Mouse (Mus musculus) layer of hippocampus, postnatal 36 days (tissue): ENCODE measurements around the gene Secisbp2l. TPM values are rescaled to one million over a fixed set of nuclear protein-coding genes. Genes with fewer than 3 reads are reported as not detected.

ENCODE experiments used
- DNase-seq, 2 experiments: peaks; one replicate each; pipeline ENCODE4 v3.0.0; 2022
- total RNA-seq, 2 experiments: library from RNA; stranded (reverse); gene quantifications; 2 replicates each; pipeline ENCODE4 v1.2.3; 2021

The Secisbp2l gene
- 100 to 1,000 TPM; 102 to 104 TPM for total RNA-seq

- DNase-seq: peak; percentile 95 to 97
Observed at GRCm38 (mm10) chr2:125782719-125783109, at the start of gene Secisbp2l. Gene Secisbp2l, minus strand, starts transcription at chr2:125782870.

DNA sequence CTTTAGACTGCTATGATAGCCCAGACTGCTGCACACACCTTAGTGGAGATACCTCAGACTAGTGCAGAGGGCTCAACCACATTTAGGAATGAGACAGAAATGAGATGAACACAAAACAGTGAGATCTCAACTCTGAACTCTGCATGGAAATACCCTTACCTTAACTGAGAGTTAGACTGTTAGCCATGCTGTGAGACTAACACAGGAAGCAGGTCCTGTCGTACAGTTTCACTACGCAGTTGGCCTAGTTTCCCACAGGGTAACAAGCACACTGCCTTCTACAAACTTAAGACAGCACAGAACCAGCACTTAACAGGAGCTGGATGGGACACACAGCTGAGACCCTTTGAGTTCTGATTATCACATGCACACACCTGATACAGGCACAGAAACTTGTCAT, 47.3 kb upstream of the Secisbp2l start:
- no peak for DNase-seq

- no peak for DNase-seq
Observed at GRCm38 (mm10) chr2:125827898-125828297, 45.2 kb upstream of the Secisbp2l start.

DNA sequence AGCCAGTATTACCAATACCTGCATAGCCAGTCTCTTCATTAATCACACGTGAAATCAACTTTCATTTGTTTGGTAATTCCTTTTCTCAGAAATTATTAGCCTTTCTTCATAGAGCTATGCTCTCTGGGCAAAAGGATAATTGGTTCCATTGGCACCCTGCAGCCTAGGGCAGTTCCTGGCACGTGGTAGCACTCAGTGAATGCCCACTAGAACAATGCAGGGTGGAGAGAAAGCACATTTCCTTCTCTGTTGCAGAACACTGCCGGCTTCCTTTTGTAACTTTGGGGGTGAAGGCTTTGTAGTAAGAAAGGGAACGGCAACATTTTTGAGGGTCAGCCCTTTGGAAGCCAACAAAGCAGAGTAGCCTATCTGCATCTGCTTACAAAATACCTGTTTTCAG, 43.5 kb upstream of the Secisbp2l start:
- DNase-seq: no peak

GRCm38 (mm10) chr2:125820397-125820796, 37.7 kb upstream of the Secisbp2l start:
- no peak for DNase-seq

GRCm38 (mm10) chr2:125813972-125814595, 31.4 kb upstream of the Secisbp2l start:
- DNase-seq: no peak

- DNase-seq: no peak
Observed at GRCm38 (mm10) chr2:125811332-125811731, 28.7 kb upstream of the Secisbp2l start.

GRCm38 (mm10) chr2:125809551-125809950, 26.9 kb upstream of the Secisbp2l start:
- peak; percentile 58 to 61 for DNase-seq

DNA sequence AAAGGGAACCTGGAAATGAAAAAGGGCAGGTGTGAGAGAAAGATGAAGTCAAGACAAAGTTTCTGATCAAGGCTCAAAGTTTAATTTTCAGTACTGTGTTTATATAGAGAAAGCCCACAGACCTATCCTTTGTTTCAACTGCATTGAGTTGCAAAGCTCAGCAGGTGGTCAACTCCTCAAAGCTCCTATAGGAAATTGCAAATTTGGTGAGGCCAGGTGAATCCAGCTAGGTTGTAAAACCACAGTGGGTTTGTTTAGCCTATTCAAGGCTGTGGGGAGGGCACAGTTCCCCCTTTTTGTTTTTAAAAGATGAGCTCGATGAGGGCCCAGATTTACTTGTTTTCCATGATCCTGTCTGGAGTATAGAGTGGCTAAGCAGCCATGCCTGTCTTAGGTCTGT, 23.2 kb upstream of the Secisbp2l start:
- DNase-seq: no peak

- DNase-seq: peak in 1 of 2 experiments; percentile 4
Observed at GRCm38 (mm10) chr2:125801947-125802346, 19.3 kb upstream of the Secisbp2l start.

DNA sequence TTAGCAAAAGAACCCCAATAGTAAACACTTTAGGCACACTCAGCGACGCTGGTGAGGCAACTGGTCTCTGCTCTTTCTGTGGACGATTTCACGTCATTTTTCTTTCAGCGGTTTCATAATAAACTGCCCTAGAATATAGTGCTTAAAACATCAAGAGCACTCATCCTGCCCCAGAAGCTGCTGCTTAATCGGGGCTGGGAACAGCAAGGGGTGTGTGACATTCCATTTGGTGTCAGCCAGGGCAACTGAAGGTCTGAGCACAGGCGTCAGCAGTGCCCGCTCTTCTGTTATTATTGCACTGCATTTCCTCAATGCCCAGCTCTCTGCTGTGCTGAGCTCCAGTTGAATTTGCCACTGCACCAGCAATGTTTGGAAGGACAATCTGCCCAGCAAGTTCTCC, 18.4 kb upstream of the Secisbp2l start:
- no peak for DNase-seq

DNA sequence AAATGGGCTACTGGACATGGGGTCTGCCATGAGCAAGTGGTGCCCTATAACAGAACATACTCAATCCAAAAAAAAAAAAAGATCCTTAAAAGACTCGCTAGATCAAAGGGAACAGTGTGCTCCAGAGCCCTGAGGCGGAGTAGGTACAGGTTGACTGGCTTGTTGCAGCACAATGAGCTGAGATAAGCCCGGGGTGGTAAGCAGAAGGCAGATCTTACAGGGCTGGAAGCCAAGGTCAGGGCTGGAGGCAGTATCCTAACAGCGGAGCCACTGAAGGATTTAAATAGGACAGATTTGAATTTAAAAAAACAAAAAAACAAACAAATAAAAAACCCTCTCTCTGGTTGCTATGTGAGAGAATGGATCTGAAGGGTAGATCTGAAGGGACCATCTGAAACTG, 17.8 kb upstream of the Secisbp2l start:
- no peak for DNase-seq

DNA sequence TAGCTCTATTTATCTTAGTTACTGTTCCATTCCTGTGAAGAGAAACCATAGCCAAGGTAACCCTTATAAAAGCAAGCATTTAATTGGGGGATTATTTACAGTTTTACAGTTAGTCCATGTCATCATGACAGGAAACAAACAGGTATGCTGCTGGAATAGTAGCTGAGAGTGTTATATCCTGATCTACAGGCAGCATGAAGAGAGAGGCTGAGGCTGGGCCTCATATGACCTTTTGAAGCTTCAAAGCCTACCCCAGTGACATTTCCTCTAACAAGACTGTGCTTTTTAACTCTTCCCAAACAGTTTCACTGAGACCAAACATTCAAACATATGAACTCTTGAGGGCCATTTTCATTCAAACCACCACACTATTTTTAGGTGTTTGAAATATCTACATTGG, 15.2 kb upstream of the Secisbp2l start:
- DNase-seq: no peak

GRCm38 (mm10) chr2:125795118-125795517, 12.4 kb upstream of the Secisbp2l start:
- DNase-seq: no peak

DNA sequence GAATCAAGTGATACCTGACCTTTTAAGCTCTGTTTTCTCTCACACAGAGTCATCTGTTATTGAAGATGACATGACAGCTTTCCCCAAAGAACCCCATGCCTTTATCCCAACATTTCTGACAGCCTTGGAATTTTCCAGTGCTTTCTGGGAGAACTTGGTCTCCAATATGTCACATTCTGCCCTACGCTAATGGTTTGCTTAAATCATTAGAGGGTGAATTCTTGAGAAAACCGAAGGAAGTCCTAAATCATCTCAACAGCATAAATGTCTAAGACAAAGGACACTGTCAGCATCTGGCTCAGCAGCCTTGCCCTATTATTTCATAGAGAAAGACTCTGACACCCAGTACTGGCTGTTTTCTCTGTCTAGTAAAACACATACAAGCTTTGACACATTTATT, 11.5 kb upstream of the Secisbp2l start:
- no peak for DNase-seq

GRCm38 (mm10) chr2:125792879-125793261, 10.2 kb upstream of the Secisbp2l start:
- DNase-seq: no peak

DNA sequence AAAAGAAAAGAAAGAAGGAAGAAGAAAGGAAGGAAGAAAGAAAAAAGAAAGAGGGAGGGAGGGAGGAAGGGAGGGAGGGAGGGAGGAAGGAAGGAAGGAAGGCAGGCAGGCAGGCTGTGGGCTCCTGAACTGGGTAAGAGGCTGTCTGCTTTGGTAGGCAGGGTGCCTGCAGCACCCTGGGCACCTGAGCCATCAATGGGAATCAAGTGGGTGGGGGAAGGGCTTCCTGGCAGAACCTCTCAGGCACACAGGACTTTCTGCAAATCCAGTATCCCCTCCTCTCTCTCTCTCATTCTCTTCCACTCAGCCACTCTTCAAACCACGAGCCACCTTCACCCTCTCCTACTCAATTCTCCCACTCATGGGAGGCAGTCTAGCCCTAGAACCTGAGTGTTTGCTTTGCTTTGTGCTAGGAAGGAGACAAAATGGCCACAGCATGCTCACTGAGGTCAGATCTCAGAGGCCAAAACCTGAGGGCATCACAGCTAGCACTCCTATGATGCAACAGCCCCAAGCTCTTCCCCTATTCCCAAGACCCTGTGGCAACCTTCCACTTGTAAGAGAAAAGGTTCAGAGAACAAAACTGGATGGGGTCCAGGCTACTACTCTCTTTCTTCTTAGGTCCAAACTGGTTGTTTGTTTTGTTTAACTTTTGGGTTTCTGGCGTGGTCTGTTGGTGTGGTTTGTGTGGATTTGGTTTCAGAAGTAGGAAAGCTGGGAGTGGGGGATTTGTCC, 9.6 kb upstream of the Secisbp2l start:
- DNase-seq: no peak

DNA sequence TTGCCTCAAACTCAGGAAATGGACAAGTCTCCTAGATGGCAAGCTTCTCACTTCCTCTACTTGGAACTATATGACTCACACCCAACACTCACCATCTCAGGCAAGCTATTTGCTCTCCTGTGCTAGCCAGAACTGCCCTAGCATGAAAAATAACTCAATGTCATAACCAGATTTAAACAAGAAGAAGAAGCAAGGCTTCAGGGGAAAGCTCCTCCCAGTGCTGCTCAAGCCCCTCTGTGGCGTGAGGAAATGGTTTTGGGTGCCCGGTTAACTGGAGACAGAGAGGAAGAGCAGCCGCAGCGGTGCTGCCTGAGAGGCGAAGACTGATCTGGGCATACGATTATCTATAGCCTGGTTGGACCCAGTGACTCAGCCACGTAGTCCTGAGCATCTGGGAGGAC, 8.8 kb upstream of the Secisbp2l start:
- no peak for DNase-seq

DNA sequence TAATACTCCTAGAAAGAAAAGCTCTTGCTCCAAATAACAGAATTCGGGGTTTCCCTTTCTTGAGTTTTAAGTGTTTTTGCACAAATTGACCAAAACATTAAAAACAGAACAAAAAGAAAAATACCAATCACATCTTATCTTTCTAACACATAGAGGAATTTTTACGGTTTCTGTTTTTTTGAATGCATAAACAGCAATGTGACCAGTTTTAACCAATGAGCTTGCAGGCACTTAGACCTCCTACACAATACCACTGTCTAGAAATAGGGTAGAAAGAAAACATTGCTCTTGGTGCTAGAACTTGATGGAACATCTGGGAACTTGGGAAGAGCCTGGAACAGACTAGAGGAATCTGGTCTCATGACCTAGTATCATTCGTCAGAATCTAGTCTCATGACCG, 7.6 kb upstream of the Secisbp2l start:
- DNase-seq: no peak

GRCm38 (mm10) chr2:125789265-125789664, 6.6 kb upstream of the Secisbp2l start:
- no peak for DNase-seq

DNA sequence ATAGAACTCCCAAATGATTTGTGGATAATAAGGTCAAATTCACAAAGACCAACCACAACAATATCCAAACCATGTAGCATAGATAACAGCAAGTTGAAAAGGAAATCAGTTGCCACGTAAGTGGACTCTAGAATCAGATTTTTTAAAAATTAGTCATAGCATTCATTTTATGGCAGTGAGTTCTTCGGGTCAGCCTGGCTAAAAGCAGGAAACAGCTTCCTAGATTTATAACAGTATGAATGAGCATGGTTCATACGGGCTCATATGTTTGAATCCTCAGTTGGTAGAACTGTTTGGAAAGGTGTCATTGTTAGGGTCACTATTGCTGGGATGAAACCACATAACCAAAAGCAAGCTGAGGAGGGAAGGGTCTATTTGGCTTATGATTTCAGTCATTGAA, 6.1 kb upstream of the Secisbp2l start:
- DNase-seq: no peak

GRCm38 (mm10) chr2:125788351-125788750, 5.7 kb upstream of the Secisbp2l start:
- no peak for DNase-seq

GRCm38 (mm10) chr2:125785021-125785420, 2.4 kb upstream of the Secisbp2l start:
- DNase-seq: no peak

DNA sequence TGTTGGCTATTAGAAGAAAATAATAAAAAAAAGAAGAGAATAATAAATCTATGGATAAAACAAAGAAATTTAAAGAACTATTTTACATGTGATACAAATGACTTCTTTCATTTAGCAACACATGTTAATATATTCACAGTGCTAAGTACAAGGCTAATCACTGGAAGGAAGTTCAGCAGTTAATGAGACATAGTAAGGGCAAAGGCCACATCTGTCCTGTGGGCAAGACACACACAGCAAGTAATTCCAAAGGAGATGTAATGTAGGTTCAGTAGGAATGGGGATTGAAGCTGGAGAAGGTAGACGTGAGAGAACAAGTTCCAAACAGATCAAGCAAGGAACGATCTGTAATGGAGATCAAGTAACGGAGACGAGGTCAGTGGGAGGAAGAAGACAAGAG, 1.7 kb upstream of the Secisbp2l start:
- DNase-seq: no peak
